In the genomic region with DNA sequence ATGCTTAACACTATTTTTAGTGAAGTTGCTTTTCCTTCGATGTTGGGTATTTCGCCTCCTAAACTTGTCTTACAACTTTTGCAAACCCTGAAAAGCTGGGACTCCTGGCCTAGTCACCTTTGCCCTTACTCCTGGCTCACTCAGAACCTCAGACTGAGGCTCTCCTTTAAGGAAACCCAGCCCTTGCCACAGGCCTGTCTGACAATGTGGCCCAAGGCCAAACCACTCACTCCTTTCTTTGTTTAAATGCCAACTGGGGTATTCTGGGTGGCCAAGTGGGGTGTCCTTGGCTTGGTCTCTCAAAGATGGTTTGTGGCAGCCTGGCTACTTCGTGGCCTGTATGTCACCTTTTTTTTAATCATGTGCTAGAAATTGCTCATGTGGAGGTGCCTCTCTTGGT, we compare ENCODE assay signal across 8 mouse cellular contexts. TPM values are rescaled to one million over a fixed set of nuclear protein-coding genes. Genes with fewer than 3 reads are reported as not detected.
DNase-seq lines count a peak whose midpoint lies in the region; ATAC-seq and TF ChIP-seq lines count a peak whose summit lies in the region.

No protein-coding gene starts in this region.

- H3K4me2 ChIP-seq in embryonic facial prominence, embryonic 14.5 days (ENCODE audit: low read depth, low read length) = peak overlapping the region; percentile 89
- peak overlapping the region; percentile 82 for H3K4me2 ChIP-seq in intestine, embryonic 15.5 days (replicated peaks)
- peak overlapping the region; percentile 82 for H3K4me2 ChIP-seq in lung, embryonic 16.5 days (ENCODE audit: low read depth, low read length)

- H3K9ac ChIP-seq in embryonic facial prominence, embryonic 14.5 days (ENCODE audit: low read depth, low read length) = peak overlapping the region; percentile 97
- H3K9ac ChIP-seq in intestine, embryonic 15.5 days = peak overlapping the region; percentile 93
- H3K9ac ChIP-seq in lung, embryonic 16.5 days (ENCODE audit: low read length) = peak overlapping the region; percentile 98

- 8% methylated on average over 3 of the region's 3 CpGs for whole genome bisulfite sequencing in cerebellum, adult 2 months
- 2% methylated on average over 3 of the region's 3 CpGs for WGBS in embryonic facial prominence, embryonic 14.5 days
- 2% methylated on average over 3 of the region's 3 CpGs for WGBS in intestine, embryonic 15.5 days
- 0% methylated on average over 3 of the region's 3 CpGs for WGBS in lung, embryonic 16.5 days

- no peak for TF ChIP-seq CTCF in cerebellum, adult 2 months (IDR thresholded peaks at IDR 0.05; ENCODE audit: borderline replicate concordance, insufficient read depth, low read depth, low read length)

- no peaks in the 10 kb centered on the region for H3K27me3 ChIP-seq in cerebellum, adult 2 months (ENCODE audit: control insufficient read depth, insufficient read depth, low read length)
- no peaks in the 10 kb centered on the region for H3K27me3 ChIP-seq in embryonic facial prominence, embryonic 14.5 days (replicated peaks; ENCODE audit: control insufficient read depth, insufficient read depth, low read length)
- no peaks in the 10 kb centered on the region for H3K27me3 ChIP-seq in intestine, embryonic 15.5 days (replicated peaks)
- no peaks in the 10 kb centered on the region for H3K27me3 ChIP-seq in lung, embryonic 16.5 days (ENCODE audit: control insufficient read depth, insufficient read depth, low read depth, low read length)

- no peaks in the 10 kb centered on the region for H3K9me3 ChIP-seq in embryonic facial prominence, embryonic 14.5 days (ENCODE audit: control insufficient read depth, low read length)
- no peaks in the 10 kb centered on the region for H3K9me3 ChIP-seq in intestine, embryonic 15.5 days
- H3K9me3 ChIP-seq in lung, embryonic 16.5 days (ENCODE audit: control insufficient read depth, low read length) = no peaks in the 10 kb centered on the region

- peak in 1 of 2 experiments; percentile 23 for DNase-seq in cerebellum, adult 2 months
- no peak for DNase-seq in cerebellum, adult 9-10 months
- DNase-seq in A20 (ENCODE audit: low read depth, low spot score) = peak; percentile 63
- DNase-seq in embryonic facial prominence, embryonic 14.5 days (ENCODE audit: low spot score) = peak; percentile 38
- no peak for DNase-seq in frontal cortex, postnatal 14 days (ENCODE audit: low spot score in 2 of 2)

- peaks cover 5% of the 10 kb centered on the region; the same call in 1 of the 2 replicates for H3K4me1 ChIP-seq in cerebellum, adult 2 months (ENCODE audit: control insufficient read depth, insufficient read depth, low read length)
- no peaks in the 10 kb centered on the region; the same call in 1 of the 2 replicates for H3K4me1 ChIP-seq in embryonic facial prominence, embryonic 14.5 days (ENCODE audit: control insufficient read depth, insufficient read depth, low read length)
- H3K4me1 ChIP-seq in intestine, embryonic 15.5 days (replicated peaks) = peaks cover 7% of the 10 kb centered on the region; the same call in 1 of the 2 replicates
- peaks cover 14% of the 10 kb centered on the region for H3K4me1 ChIP-seq in lung, embryonic 16.5 days (replicated peaks; ENCODE audit: control insufficient read depth, insufficient read depth, low read length)

- H3K36me3 ChIP-seq in embryonic facial prominence, embryonic 14.5 days (ENCODE audit: control insufficient read depth, insufficient read depth, low read length) = peaks cover 45% of the 10 kb centered on the region
- peaks cover 24% of the 10 kb centered on the region; the same call in 1 of the 2 replicates for H3K36me3 ChIP-seq in intestine, embryonic 15.5 days
- H3K36me3 ChIP-seq in lung, embryonic 16.5 days (ENCODE audit: control insufficient read depth, insufficient read depth, low read length) = peaks cover 32% of the 10 kb centered on the region

- no peak for TF ChIP-seq POLR2A in cerebellum, adult 2 months (IDR thresholded peaks at IDR 0.05; ENCODE audit: borderline replicate concordance, insufficient read depth, low read length)

- no peak for ATAC-seq in embryonic facial prominence, embryonic 14.5 days (ENCODE audit: low read depth)
- ATAC-seq in intestine, embryonic 15.5 days = no peak
- no peak for ATAC-seq in lung, embryonic 16.5 days (ENCODE audit: low read depth)
- no peak for ATAC-seq in megakaryocyte-erythroid progenitor cell, adult 5-6 weeks (replicated peaks; ENCODE audit: low FRiP score, low TSS enrichment, poor library complexity, severe bottlenecking)

- H3K4me3 ChIP-seq in cerebellum, adult 2 months (replicated peaks; ENCODE audit: insufficient read depth, low read depth, low read length) = peak overlapping the region; percentile 88
- H3K4me3 ChIP-seq in embryonic facial prominence, embryonic 14.5 days (ENCODE audit: low read depth, low read length) = peak overlapping the region; percentile 98
- H3K4me3 ChIP-seq in intestine, embryonic 15.5 days (replicated peaks) = peak overlapping the region; percentile 85
- peak overlapping the region; percentile 99 for H3K4me3 ChIP-seq in lung, embryonic 16.5 days (ENCODE audit: low read length)

- H3K27ac ChIP-seq in cerebellum, adult 2 months (ENCODE audit: insufficient read depth, low read length) = no peak overlapping the region
- peak overlapping the region; percentile 93 for H3K27ac ChIP-seq in embryonic facial prominence, embryonic 14.5 days (replicated peaks; ENCODE audit: low read depth, low read length)
- peak overlapping the region; percentile 92 for H3K27ac ChIP-seq in intestine, embryonic 15.5 days
- peak overlapping the region; percentile 95 for H3K27ac ChIP-seq in lung, embryonic 16.5 days (ENCODE audit: low read length)

RNA-seq across cellular contexts. Expression of gene Cdc25a, which starts 1.4 kb away (rescaled TPM):
- 9.2 and 9.6 TPM in 2 replicates for polyA plus RNA-seq in cerebellum, adult 2 months (2012; rRNA removed)
- 24.5 and 28.4 TPM in 2 replicates for polyA plus RNA-seq in embryonic facial prominence, embryonic 14.5 days (2014; fragmentation: Nextera tagmentation; extraction: Ambion mirVana)
- 32.1 and 32.5 TPM in 2 replicates for polyA plus RNA-seq in intestine, embryonic 15.5 days (2015; fragmentation: Nextera tagmentation; extraction: Ambion mirVana)
- polyA plus RNA-seq in lung, embryonic 16.5 days (2015; fragmentation: Nextera tagmentation; extraction: Ambion mirVana) = 24.5 and 25.0 TPM in 2 replicates
- total RNA-seq in megakaryocyte-erythroid progenitor cell, adult 5-6 weeks (2014; fragmentation: Nextera tagmentation) = 58.2 and 61.3 TPM in 2 replicates
- total RNA-seq in megakaryocyte-erythroid progenitor cell, adult 5-6 weeks (2017) = 46.7 and 58.8 TPM in 2 replicates

RNA-seq across cellular contexts. Expression of gene Camp, which starts 27.3 kb away (rescaled TPM):
- 0.78 and 1.5 TPM in 2 replicates for polyA plus RNA-seq in cerebellum, adult 2 months (2012; rRNA removed)
- 4.1 and 4.9 TPM in 2 replicates for polyA plus RNA-seq in embryonic facial prominence, embryonic 14.5 days (2014; fragmentation: Nextera tagmentation; extraction: Ambion mirVana)
- polyA plus RNA-seq in intestine, embryonic 15.5 days (2015; fragmentation: Nextera tagmentation; extraction: Ambion mirVana) = 2.9 and 5.3 TPM in 2 replicates
- 0.90 and 4.4 TPM in 2 replicates for polyA plus RNA-seq in lung, embryonic 16.5 days (2015; fragmentation: Nextera tagmentation; extraction: Ambion mirVana)
- total RNA-seq in megakaryocyte-erythroid progenitor cell, adult 5-6 weeks (2014; fragmentation: Nextera tagmentation) = 306 TPM in 1 of 2 replicates, not detected in the other
- 9.3 and 29.3 TPM in 2 replicates for total RNA-seq in megakaryocyte-erythroid progenitor cell, adult 5-6 weeks (2017)

RNA-seq across cellular contexts. Expression of gene Nme6, which starts 44.2 kb away (rescaled TPM):
- 20.7 and 21.4 TPM in 2 replicates for polyA plus RNA-seq in cerebellum, adult 2 months (2012; rRNA removed)
- polyA plus RNA-seq in embryonic facial prominence, embryonic 14.5 days (2014; fragmentation: Nextera tagmentation; extraction: Ambion mirVana) = 53.2 and 53.4 TPM in 2 replicates
- 88.4 and 96.6 TPM in 2 replicates for polyA plus RNA-seq in intestine, embryonic 15.5 days (2015; fragmentation: Nextera tagmentation; extraction: Ambion mirVana)
- polyA plus RNA-seq in lung, embryonic 16.5 days (2015; fragmentation: Nextera tagmentation; extraction: Ambion mirVana) = 48.3 and 50.1 TPM in 2 replicates
- total RNA-seq in megakaryocyte-erythroid progenitor cell, adult 5-6 weeks (2014; fragmentation: Nextera tagmentation) = 32.9 and 61.1 TPM in 2 replicates
- 27.6 and 47.6 TPM in 2 replicates for total RNA-seq in megakaryocyte-erythroid progenitor cell, adult 5-6 weeks (2017)

RNA-seq across cellular contexts. Expression of gene Map4, which starts 54.5 kb away (rescaled TPM):
- polyA plus RNA-seq in cerebellum, adult 2 months (2012; rRNA removed) = 559 and 576 TPM in 2 replicates
- polyA plus RNA-seq in embryonic facial prominence, embryonic 14.5 days (2014; fragmentation: Nextera tagmentation; extraction: Ambion mirVana) = 101 and 112 TPM in 2 replicates
- 53.0 and 54.4 TPM in 2 replicates for polyA plus RNA-seq in intestine, embryonic 15.5 days (2015; fragmentation: Nextera tagmentation; extraction: Ambion mirVana)
- 52.4 and 56.2 TPM in 2 replicates for polyA plus RNA-seq in lung, embryonic 16.5 days (2015; fragmentation: Nextera tagmentation; extraction: Ambion mirVana)
- 12.9 and 14.3 TPM in 2 replicates for total RNA-seq in megakaryocyte-erythroid progenitor cell, adult 5-6 weeks (2014; fragmentation: Nextera tagmentation)
- 7.8 and 12.8 TPM in 2 replicates for total RNA-seq in megakaryocyte-erythroid progenitor cell, adult 5-6 weeks (2017)

Comparison
In these comparisons a context has a peak if more than half of its experiments do, and no peak if none do; other contexts are left out.
1. DNase-seq: peak in A20 (single experiment) and embryonic facial prominence, embryonic 14.5 days (single experiment); none in cerebellum, adult 9-10 months (single experiment) and frontal cortex, postnatal 14 days (0 of 2).
2. Peak in every context shown above with its lines, with median percentiles within 50 percentile points of each other: H3K4me3 ChIP-seq, H3K4me2 ChIP-seq and H3K9ac ChIP-seq.